Mouse (Mus musculus): ENCODE measurements around the gene Slc22a4. TPM values are rescaled to one million over a fixed set of nuclear protein-coding genes. Genes with fewer than 3 reads are reported as not detected.

The Slc22a4 gene
- total and polyA plus RNA-seq, 3 experiments = 5.1 to 5.6 (median 5.5) TPM

DNA sequence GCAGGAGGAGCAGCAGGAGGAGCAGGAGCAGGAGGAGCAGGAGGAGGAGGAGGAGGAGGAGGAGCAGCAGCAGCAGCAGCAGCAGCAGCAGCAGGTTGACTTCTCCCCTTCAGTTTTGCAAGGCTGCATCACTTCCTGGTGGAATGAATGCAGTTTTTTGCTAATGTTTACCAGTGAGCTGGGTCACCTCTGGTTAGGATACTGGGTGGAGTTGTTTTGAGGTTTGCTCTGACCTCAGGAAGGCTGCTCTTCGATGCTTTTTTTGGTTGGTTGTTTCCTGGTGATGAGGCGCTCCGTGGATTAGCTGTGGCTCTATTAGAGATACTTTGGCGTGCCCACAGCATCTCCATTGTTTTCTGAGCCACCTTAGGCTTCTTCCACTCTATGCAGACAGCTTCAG lies 10.3 kb downstream of the Slc22a4 start:
- Histone ChIP-seq H3K27me3 (ENCODE audit: control insufficient read depth, insufficient read depth, low read length) (no peaks in the 10 kb centered on the region), H3K9ac (ENCODE audit: low read depth, low read length) (no peak overlapping the region), H3K36me3 (ENCODE audit: control insufficient read depth, insufficient read depth, low read length) (no peaks in the 10 kb centered on the region), H3K4me3 (no peak overlapping the region), H3K27ac (no peak overlapping the region), H3K4me1 (ENCODE audit: control insufficient read depth, insufficient read depth, low read length) (no peaks in the 10 kb centered on the region), H3K79me2 (replicated peaks; ENCODE audit: control insufficient read depth, insufficient read depth, low read length) (no peaks in the 10 kb centered on the region)
- intact Hi-C loops (cut with DNase I) = no loop called here
- DNase-seq = no peak
- 66% methylated on average over 4 of the region's 4 CpGs for WGBS
- TF ChIP-seq EP300 (IDR thresholded peaks at IDR 0.05; ENCODE audit: insufficient read depth, low read depth, low read length) (no peak), CTCF (IDR thresholded peaks at IDR 0.05) (no peak), POLR2A (IDR thresholded peaks at IDR 0.05; ENCODE audit: insufficient read depth, low read depth, low read length) (no peak)

DNA sequence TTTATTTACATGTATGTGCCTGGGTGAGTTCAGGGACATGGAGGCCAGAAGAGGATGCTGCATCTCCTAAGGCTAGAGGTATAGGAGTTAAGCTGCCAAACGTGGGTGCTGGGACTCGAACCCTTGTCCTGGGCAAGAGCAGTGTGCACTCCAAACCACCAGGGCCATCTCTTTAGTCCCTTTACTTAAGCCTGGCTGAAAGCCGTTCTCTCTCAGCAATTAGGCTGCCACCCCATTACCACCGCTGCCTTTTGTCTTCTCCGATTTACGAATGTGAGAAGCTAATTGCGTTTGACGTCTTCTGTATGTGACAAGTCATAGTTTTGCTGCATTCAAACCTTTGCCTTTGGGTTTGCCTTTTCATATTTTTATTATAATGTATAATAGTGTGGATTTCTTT lies 11.8 kb downstream of the Slc22a4 start:
- Histone ChIP-seq H3K79me2 (replicated peaks; ENCODE audit: control insufficient read depth, insufficient read depth, low read length) (no peaks in the 10 kb centered on the region), H3K9ac (ENCODE audit: low read depth, low read length) (no peak overlapping the region), H3K27me3 (ENCODE audit: control insufficient read depth, insufficient read depth, low read length) (no peaks in the 10 kb centered on the region), H3K4me3 (no peak overlapping the region), H3K27ac (no peak overlapping the region), H3K36me3 (ENCODE audit: control insufficient read depth, insufficient read depth, low read length) (no peaks in the 10 kb centered on the region), H3K4me1 (ENCODE audit: control insufficient read depth, insufficient read depth, low read length) (no peaks in the 10 kb centered on the region)
- WGBS = 81% methylated on average over 8 of the region's 8 CpGs
- intact Hi-C loops (cut with DNase I) = no loop called here
- no peak for DNase-seq
- TF ChIP-seq EP300 (IDR thresholded peaks at IDR 0.05; ENCODE audit: insufficient read depth, low read depth, low read length) (no peak), POLR2A (IDR thresholded peaks at IDR 0.05; ENCODE audit: insufficient read depth, low read depth, low read length) (no peak), CTCF (IDR thresholded peaks at IDR 0.05) (no peak)

DNA sequence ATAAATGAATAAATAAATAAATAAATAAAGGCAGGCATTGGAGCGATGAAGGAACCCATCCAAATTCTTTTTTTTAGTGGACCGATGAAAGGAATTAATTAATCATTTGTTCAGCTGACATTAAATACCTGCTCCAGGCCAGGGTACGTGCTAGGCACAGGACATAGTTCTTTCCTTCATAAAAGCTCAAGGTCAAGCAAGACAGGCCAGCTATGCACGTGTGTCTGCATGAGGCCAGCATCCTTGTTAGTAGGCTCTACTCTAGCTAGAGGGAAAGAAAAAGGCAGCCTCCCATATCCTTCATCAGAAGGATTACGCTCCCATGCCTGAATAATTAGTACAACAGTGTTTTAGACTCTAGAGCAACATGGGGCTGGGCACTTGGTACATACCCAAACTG lies 14.9 kb downstream of the Slc22a4 start:
- no peaks in the 10 kb centered on the region for H3K4me1 ChIP-seq (ENCODE audit: control insufficient read depth, insufficient read depth, low read length)
- H3K9ac ChIP-seq (ENCODE audit: low read depth, low read length) = no peak overlapping the region
- WGBS = 86% methylated on average over 5 of the region's 5 CpGs
- TF ChIP-seq EP300 (IDR thresholded peaks at IDR 0.05; ENCODE audit: insufficient read depth, low read depth, low read length) (no peak), CTCF (IDR thresholded peaks at IDR 0.05) (no peak), POLR2A (IDR thresholded peaks at IDR 0.05; ENCODE audit: insufficient read depth, low read depth, low read length) (no peak)
- H3K27ac ChIP-seq = no peak overlapping the region
- H3K4me3 ChIP-seq = no peak overlapping the region
- DNase-seq = no peak
- no peaks in the 10 kb centered on the region for H3K79me2 ChIP-seq (replicated peaks; ENCODE audit: control insufficient read depth, insufficient read depth, low read length)
- no peaks in the 10 kb centered on the region for H3K27me3 ChIP-seq (ENCODE audit: control insufficient read depth, insufficient read depth, low read length)
- intact Hi-C loops (cut with DNase I) = no loop called here
- H3K36me3 ChIP-seq (ENCODE audit: control insufficient read depth, insufficient read depth, low read length) = no peaks in the 10 kb centered on the region

DNA sequence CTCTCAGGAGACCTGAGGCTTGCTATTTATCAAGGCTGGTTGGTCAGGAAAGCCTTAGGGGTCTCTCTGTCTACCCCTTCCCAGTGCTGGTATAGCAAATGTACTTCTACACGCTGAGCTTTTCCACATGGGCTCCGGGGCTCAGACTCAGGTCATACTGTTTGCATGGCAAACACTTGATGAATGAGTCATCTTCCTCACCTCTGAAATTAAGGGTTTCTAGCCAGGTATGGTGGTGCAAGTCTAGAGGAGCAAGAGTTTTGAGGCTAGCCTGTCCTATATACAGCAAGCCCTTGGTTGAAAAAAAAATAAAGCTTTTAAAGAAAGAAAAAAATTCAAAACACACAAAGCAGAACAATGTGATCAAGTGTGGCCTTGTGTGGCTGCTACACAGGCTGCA lies 16.6 kb downstream of the Slc22a4 start:
- TF ChIP-seq EP300 (IDR thresholded peaks at IDR 0.05; ENCODE audit: insufficient read depth, low read depth, low read length) (no peak), CTCF (IDR thresholded peaks at IDR 0.05) (no peak), POLR2A (IDR thresholded peaks at IDR 0.05; ENCODE audit: insufficient read depth, low read depth, low read length) (no peak)
- Histone ChIP-seq H3K27ac (no peak overlapping the region), H3K9ac (ENCODE audit: low read depth, low read length) (no peak overlapping the region), H3K4me1 (ENCODE audit: control insufficient read depth, insufficient read depth, low read length) (peaks cover 6% of the 10 kb centered on the region; the same call in 1 of the 2 replicates), H3K27me3 (ENCODE audit: control insufficient read depth, insufficient read depth, low read length) (no peaks in the 10 kb centered on the region), H3K4me3 (no peak overlapping the region), H3K79me2 (replicated peaks; ENCODE audit: control insufficient read depth, insufficient read depth, low read length) (no peaks in the 10 kb centered on the region), H3K36me3 (ENCODE audit: control insufficient read depth, insufficient read depth, low read length) (no peaks in the 10 kb centered on the region)
- DNase-seq = no peak
- 87% methylated on average over 2 of the region's 2 CpGs for WGBS
- intact Hi-C loops (cut with DNase I) = no loop called here

DNA sequence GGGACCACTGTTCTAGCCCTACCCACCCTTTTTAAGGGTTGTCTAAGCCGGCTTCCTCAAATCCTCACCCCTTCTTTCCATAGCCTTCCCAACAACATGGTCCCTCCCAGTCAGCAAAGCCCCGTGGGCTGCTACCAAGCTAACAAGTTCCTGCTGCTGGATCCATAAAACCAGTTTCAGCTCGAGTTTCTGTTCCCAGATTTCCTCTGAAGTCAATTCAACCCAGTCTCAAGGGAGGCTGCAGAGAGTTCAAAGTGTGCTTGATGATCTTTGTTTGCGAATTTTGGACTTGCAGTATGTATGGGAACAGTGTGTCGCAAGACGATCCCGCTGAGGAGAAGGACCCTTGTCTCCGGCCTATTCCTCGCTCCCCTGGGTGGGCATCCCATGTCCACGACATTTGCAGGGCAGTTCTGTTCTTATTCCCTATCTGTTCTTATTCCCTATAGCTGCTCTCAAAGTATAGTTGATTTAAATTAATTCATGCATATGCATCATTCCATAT lies 19.4 kb downstream of the Slc22a4 start:
- H3K79me2 ChIP-seq (replicated peaks; ENCODE audit: control insufficient read depth, insufficient read depth, low read length) = no peaks in the 10 kb centered on the region
- H3K4me3 ChIP-seq = no peak overlapping the region
- no peaks in the 10 kb centered on the region for H3K36me3 ChIP-seq (ENCODE audit: control insufficient read depth, insufficient read depth, low read length)
- peak in 1 of 2 experiments; percentile 15 for DNase-seq
- H3K9ac ChIP-seq (ENCODE audit: low read depth, low read length) = no peak overlapping the region
- 72% methylated on average over 10 of the region's 10 CpGs for WGBS
- H3K27me3 ChIP-seq (ENCODE audit: control insufficient read depth, insufficient read depth, low read length) = no peaks in the 10 kb centered on the region
- intact Hi-C loops (cut with DNase I) = no loop called here
- H3K4me1 ChIP-seq (ENCODE audit: control insufficient read depth, insufficient read depth, low read length) = peaks cover 6% of the 10 kb centered on the region; the same call in 1 of the 2 replicates
- no peak overlapping the region for H3K27ac ChIP-seq
- TF ChIP-seq CTCF (IDR thresholded peaks at IDR 0.05) (no peak), POLR2A (IDR thresholded peaks at IDR 0.05; ENCODE audit: insufficient read depth, low read depth, low read length) (no peak), EP300 (IDR thresholded peaks at IDR 0.05; ENCODE audit: insufficient read depth, low read depth, low read length) (no peak)

DNA sequence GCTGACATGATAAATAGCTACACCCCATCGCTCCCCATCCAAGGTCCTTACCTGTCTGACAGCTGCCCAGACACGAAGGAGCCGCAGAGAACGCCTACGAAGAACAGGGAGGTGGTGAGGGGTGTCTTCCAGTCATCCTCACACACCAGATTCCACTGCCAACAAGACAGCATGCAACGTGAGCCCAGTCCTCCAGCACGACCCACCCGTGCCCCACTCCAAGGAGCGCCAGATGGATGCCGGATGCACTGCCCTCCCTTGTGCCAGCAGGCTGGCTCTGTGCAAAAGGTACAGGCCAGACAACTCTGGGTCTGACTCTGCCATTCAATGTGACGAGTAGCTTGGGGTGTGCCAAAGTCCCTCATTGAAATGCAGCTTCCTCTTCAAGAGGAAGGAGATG lies 20.2 kb downstream of the Slc22a4 start:
- 80% methylated on average over 11 of the region's 11 CpGs for whole genome bisulfite sequencing
- H3K27me3 ChIP-seq (ENCODE audit: control insufficient read depth, insufficient read depth, low read length) = no peaks in the 10 kb centered on the region
- no peak for DNase-seq
- H3K9ac ChIP-seq (ENCODE audit: low read depth, low read length) = no peak overlapping the region
- H3K79me2 ChIP-seq (replicated peaks; ENCODE audit: control insufficient read depth, insufficient read depth, low read length) = no peaks in the 10 kb centered on the region
- H3K36me3 ChIP-seq (ENCODE audit: control insufficient read depth, insufficient read depth, low read length) = no peaks in the 10 kb centered on the region
- H3K4me1 ChIP-seq (ENCODE audit: control insufficient read depth, insufficient read depth, low read length) = peaks cover 6% of the 10 kb centered on the region; the same call in 1 of the 2 replicates
- intact Hi-C loops (cut with DNase I) = no loop called here
- TF ChIP-seq POLR2A (IDR thresholded peaks at IDR 0.05; ENCODE audit: insufficient read depth, low read depth, low read length) = no peak
- TF ChIP-seq EP300 (IDR thresholded peaks at IDR 0.05; ENCODE audit: insufficient read depth, low read depth, low read length) = no peak
- no peak for TF ChIP-seq CTCF (IDR thresholded peaks at IDR 0.05)
- H3K4me3 ChIP-seq = no peak overlapping the region
- H3K27ac ChIP-seq = peak overlapping the region; percentile 28
